Mouse (Mus musculus): ENCODE data around the gene Unc13a. TPM values are rescaled to one million over a fixed set of nuclear protein-coding genes. Genes with fewer than 3 reads are reported as not detected.

Unc13a gene
- total RNA-seq, 2 experiments from 2014 or later: 318 to 327 TPM

- intact Hi-C loops (cut with DNase I): no loop called here
- DNase-seq (ENCODE audit: low spot score in 2 of 2): peak in 1 of 2 experiments; percentile 23
Measured at GRCm38 (mm10) chr8:71629781-71630212, 41.8 kb downstream of the Unc13a start.

- DNase-seq (ENCODE audit: low spot score in 2 of 2): peak; percentile 89 to 91
- intact Hi-C loops (cut with DNase I): no loop called here
Measured at GRCm38 (mm10) chr8:71629096-71629697, 42.4 kb downstream of the Unc13a start.

DNA sequence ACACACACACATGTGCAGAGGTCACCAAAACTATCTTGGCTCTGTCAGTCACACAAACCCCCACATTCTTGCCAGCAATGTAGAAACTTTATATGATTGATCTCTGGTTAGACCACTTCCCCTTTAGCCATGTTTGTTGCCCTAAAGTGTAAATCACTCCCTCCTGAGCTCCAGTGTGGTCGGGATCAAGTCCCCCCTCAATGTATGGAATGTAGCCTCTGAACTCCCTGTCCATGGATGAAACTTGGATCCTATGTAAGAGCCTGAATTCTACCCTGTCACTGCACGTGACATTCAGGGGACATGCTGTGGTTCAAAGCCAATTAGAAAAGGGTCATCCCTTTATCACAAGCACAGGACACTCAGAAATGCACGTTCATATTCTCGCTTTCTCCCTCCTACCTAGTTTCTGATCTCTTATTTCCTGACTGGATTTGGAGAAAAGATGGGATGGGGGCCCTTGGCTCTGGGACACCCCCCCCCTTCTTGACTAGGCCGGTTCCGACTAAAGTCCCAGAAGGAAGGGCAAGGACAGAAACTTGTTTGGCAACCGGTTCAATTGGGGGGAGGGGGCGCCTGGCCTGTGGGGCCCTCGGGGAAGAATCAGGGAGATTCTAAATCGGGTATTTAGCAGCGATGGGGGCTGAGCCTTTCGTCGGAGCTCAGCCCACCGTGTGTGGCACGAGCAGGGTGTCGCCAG, 43.0 kb downstream of the Unc13a start:
- DNase-seq (ENCODE audit: low spot score in 2 of 2): no peak
- intact Hi-C loops (cut with DNase I): no loop called here

GRCm38 (mm10) chr8:71627265-71628099, 44.1 kb downstream of the Unc13a start:
- intact Hi-C loops (cut with DNase I): no loop called here
- DNase-seq (ENCODE audit: low spot score in 2 of 2): peak in 1 of 2 experiments; percentile 22

DNA sequence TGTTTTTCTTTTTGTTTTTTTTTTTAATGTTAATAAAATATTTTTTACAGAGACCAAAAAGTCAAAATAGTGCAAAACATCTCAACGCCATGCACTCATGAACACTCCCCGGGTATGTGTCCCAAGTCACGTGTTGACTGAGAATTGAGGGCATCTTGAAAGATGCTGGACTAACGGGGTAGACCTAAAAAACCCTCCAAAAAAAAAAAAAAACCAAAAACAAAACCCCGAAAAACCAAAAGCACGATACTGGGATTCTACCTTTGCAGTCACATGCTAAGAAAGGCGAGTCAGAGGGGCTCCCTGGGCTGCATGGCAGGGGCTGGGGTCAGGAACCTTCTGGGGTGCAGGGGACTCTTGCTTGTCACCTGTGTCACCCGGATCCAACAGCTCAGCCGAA, 44.8 kb downstream of the Unc13a start:
- intact Hi-C loops (cut with DNase I): no loop called here
- DNase-seq (ENCODE audit: low spot score in 2 of 2): no peak

DNA sequence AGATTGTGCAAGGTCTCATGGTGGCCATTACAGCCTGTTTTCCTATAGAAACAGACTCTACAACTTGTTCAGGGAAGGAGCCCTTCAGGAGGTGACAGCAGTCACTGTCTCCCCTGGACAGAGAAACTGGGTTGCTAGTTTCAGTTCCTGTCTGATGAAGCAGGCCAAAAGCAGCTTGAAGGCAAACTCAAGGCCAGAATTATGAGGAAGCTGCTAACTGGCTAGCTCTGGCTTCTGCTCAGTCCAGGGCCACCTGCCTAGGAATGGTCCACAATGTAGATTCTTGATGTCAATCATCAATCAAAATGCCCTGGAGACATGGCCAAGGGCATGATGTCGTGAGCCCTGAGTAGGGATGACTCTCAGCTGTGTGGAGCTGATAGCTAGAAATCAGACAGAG, 46.5 kb downstream of the Unc13a start:
- DNase-seq (ENCODE audit: low spot score in 2 of 2): peak in 1 of 2 experiments; percentile 24

GRCm38 (mm10) chr8:71619786-71620185, 51.8 kb downstream of the Unc13a start:
- intact Hi-C loops (cut with DNase I): no loop called here
- no peak for DNase-seq (ENCODE audit: low spot score in 2 of 2)

More for the DNA sequence above, 46.5 kb downstream of the Unc13a start:
- intact Hi-C loops (cut with DNase I): no loop called here

DNA sequence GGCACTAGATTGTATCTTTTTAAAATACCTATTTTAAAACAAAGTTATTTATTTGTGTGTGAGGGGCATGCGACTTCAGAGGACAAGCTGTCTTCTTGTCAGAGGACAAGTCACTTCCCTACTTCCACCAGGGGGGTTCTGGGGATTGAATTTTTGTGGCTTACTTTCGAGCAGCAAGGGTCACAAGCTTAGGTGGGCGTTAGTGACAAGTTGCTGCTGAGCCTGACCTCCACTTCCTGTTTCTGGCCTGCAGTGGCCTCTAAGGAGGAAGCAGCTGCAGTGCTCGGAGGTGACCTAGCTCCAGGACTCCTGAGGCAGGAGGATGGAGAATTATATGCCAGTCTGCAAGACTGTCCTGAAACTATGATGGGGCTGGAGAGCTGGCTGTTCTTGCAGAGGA, 58.1 kb downstream of the Unc13a start:
- intact Hi-C loops (cut with DNase I): no loop called here

DNA sequence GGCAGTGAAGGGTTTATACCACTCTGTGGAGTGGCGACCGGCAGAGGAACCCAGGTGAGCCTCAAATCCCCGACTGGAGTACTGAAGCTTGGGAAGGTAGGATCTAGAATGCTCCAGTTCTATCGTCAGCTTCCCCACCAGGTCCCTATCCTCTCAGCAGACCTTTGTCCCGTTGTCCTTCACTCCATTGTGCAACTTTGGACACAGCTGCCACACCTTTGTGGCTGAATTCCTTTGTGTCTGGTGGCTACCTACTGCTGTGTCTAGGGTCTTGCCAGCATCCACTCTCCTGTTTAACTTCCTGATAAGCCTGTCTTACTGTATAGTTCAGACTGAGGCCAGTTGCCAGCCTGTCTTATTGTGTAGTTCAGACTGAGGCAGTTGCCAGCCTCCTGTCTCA, 59.4 kb downstream of the Unc13a start:
- no peak for DNase-seq (ENCODE audit: low spot score in 2 of 2)
- intact Hi-C loops (cut with DNase I): no loop called here

More for the DNA sequence above, 58.1 kb downstream of the Unc13a start:
- no peak for DNase-seq (ENCODE audit: low spot score in 2 of 2)

DNA sequence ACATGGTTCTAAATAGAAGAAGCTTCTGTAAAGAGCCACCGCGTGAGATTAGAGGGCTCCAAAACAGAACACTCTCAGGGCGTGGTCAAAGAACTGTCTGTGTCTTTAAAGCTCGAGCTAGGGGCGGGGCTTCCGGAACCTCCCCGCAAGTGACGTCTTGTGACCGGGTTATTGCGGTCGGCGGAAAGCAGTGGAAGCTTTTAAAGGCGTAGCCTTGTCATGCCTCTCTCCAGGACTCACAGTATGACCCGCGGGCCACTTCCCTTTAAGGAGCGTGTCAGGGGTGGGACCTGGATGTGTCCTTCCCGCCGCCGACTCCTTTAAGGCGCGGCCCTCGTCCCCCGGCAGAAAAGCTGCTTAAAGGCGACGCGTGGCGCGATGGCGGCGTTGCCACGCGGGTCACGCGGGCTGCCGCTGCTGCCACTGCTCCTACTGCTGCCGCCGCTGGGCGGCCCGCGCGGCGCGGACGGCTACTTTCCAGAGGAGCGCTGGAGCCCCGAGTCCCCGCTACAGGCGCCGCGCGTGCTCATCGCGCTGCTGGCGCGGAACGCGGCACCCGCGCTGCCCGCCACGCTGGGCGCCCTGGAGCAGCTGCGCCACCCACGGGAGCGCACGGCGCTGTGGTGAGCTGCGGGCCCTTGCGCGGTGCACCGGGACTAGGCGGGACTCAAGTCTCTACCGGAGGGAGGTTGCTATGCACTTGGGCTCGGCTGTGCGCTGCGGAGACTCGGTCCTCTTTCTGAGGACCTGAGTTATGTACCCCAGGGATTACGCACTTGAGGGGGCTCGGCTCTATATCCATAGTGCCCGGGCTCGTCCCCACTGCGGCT, 60.5 kb downstream of the Unc13a start, which contains the start of gene Colgalt1:
Colgalt1 (plus strand) TSS at position 177 of the 830 bp plus-strand sequence.
- intact Hi-C loops (cut with DNase I): no loop called here
- peak; percentile 97 to 100 for DNase-seq (ENCODE audit: low spot score in 2 of 2)

GRCm38 (mm10) chr8:71604021-71604420, 67.5 kb downstream of the Unc13a start:
- intact Hi-C loops (cut with DNase I): no loop called here
- no peak for DNase-seq (ENCODE audit: low spot score in 2 of 2)

DNA sequence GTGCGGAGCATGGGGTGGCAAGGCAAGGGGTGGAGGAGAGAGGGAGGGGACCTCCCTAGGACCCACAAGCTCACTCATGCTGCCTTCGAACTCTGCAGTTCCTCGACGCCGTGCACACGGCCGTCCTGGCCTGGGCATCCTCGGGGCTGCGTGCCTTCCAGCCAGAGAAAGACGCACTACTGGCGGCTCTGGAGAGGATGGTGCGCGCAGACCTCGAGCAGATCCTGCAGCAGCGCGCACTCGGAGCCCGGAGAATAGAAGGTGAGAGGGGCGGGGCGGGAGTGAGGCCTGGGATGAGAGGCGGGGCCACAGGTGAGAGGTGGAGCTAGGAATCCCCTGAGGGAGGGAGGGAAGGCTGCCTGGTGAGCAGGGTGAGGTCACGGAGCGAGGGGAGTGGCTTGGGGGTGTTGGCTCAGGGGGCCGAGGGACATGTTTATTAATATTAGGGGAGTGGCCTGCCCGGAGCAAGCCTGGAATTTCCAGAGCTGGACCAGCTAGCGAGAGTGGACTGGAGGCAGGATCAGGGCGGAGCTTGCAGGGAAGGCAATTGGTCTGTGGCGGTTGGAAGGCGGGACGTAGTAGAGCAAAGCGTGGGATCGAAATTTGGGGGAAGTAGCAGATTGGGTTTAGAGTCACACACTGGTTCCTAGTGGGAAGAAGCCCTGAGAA, 68.8 kb downstream of the Unc13a start:
- DNase-seq (ENCODE audit: low spot score in 2 of 2): peak in 1 of 2 experiments; percentile 54
- intact Hi-C loops (cut with DNase I): no loop called here

- DNase-seq (ENCODE audit: low spot score in 2 of 2): no peak
- intact Hi-C loops (cut with DNase I): no loop called here
Measured at GRCm38 (mm10) chr8:71601939-71602665, 69.5 kb downstream of the Unc13a start.

DNA sequence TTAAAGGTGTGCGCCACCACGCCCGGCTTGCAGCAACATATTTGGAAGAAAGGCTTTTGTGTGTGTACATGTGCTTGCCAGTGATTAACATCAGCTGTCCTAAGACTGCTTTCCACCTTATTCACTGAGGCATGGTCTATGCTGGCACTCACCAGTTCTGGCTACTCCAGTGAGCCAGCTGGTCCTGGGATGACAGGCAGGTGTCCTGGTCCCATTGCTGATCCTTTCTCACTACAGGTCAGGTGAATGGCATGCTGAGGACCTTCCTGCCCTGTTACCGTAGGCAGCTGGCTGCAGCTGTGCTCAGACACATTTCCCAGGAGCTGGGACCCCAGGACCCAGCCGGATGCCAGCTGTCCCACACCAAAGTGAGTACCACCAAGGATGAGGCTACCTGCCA, 72.7 kb downstream of the Unc13a start:
- DNase-seq (ENCODE audit: low spot score in 2 of 2): no peak
- intact Hi-C loops (cut with DNase I): loop anchor here (5.0 kb wide), 1 partner anchor 157 kb away; no protein-coding TSS in a partner anchor

DNA sequence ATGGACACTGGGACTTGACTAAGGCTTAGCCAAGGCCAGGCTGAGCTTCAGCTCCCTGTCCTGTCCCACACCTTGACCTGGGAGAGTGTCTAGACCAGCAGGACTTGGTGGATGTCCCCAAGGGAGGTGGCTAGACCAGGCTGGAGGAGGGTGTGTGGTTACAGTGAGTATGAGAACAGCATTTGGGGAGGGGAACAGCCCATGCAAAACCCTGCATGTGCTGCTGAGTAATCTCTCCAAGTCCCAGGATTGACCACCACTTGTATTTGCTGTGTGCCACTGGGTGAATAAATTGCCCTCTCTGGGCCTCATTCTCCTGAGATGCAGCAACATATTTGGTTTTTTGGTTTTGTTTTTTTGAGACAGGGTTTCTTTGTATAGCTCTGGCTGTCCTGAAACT, 73.2 kb downstream of the Unc13a start:
- no peak for DNase-seq (ENCODE audit: low spot score in 2 of 2)
- intact Hi-C loops (cut with DNase I): loop anchor here (5.0 kb wide), 1 partner anchor 156 kb away; no protein-coding TSS in a partner anchor

DNA sequence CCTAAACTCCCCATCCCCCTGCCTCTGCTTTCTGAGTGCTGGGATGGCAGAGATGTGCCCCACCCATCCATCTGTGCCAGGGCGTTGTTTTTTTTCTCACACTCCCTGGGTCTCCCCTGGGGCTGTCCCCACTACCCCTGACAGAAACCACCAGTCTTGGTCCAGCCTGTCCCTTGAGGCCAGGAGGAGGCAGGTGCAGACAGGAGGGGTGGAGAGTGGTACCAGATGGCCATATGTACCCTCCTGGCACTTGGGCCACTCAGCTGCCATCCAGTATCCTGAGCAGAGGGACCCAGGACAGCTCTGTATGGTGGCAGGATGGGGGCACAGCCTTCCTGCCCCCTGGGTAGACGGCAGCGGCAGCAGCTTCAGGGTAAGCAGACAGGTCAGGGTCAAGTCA, 74.1 kb downstream of the Unc13a start, which contains the start of gene Fam129c:
Fam129c (plus strand) TSS at position 198 of the 400 bp plus-strand sequence.
- no peak for DNase-seq (ENCODE audit: low spot score in 2 of 2)
- intact Hi-C loops (cut with DNase I): loop anchor here (5.0 kb wide), 1 partner anchor 155 kb away; no protein-coding TSS in a partner anchor

DNA sequence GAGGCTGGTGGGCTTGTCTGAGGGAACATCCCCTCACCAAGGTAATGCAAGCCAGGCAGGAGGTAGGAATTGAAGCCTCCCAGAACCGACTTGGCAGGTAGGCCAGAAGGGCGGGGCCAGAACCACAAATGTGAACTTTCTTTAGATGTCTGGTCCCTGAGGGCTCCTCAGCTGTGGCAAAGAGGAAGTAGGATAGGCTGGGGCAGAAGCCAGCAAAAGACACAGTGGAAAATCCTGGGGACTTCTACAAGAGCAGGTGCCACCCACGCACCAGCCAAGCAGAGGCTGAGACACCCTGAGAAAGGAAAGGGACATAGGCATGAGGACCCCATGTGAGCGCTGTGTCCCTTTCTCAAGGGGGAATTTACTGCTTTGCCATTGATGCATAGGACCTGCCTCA, 74.8 kb downstream of the Unc13a start:
- intact Hi-C loops (cut with DNase I): loop anchor here (1.0 to 5.0 kb wide), 2 partner anchors 35 to 154 kb away; no protein-coding TSS in a partner anchor

GRCm38 (mm10) chr8:71596384-71596783, 75.2 kb downstream of the Unc13a start:
- intact Hi-C loops (cut with DNase I): loop anchor here (1.0 to 5.0 kb wide), 2 partner anchors 35 to 154 kb away; no protein-coding TSS in a partner anchor
- no peak for DNase-seq (ENCODE audit: low spot score in 2 of 2)

More for the DNA sequence above, 74.8 kb downstream of the Unc13a start:
- DNase-seq (ENCODE audit: low spot score in 2 of 2): no peak
